Mouse (Mus musculus): ENCODE data around the gene Alg14. TPM values are rescaled to one million over a fixed set of nuclear protein-coding genes. Genes with fewer than 3 reads are reported as not detected.

Gene Alg14
- polyA plus RNA-seq, 1 experiment = 12.3 TPM

DNA sequence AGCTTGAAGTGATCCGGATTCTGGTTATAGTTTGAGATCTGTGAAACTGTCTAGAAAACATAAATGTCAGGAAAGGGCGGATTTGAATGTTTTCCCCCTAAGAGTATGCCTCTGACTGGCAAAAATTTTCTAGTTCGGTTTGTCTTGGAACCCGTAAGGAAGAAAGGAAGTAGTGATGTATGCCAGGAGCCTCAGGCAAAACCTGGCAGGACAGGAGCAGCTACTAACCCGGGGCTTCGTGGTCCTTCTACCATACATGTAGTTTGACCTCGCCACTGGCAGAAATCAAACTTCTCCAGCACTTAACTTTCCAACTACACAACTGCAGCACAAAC is 381 bp upstream of the Alg14 start:
- Histone ChIP-seq H3K27me3 (ENCODE audit: control insufficient read depth, insufficient read depth, insufficient read length) (no peaks in the 10 kb centered on the region), H3K36me3 (ENCODE audit: control insufficient read depth, insufficient read depth) (no peaks in the 10 kb centered on the region), H3K79me2 (ENCODE audit: control insufficient read depth, insufficient read depth) (peaks cover 14% of the 10 kb centered on the region), H3K79me3 (ENCODE audit: low read depth) (peaks cover 5% of the 10 kb centered on the region), H3K4me3 (ENCODE audit: insufficient read depth, poor library complexity, severe bottlenecking) (peak overlapping the region; percentile 50), H3ac (ENCODE audit: control insufficient read depth, insufficient read length, low read depth) (peak overlapping the region; percentile 58)
- TF ChIP-seq MAX (IDR thresholded peaks at IDR 0.05) = no peak
- TF ChIP-seq MYOD1 (IDR thresholded peaks at IDR 0.05; ENCODE audit: control insufficient read depth, insufficient read length, low read depth) = no peak
- no peak for TF ChIP-seq FOSL1 (IDR thresholded peaks at IDR 0.05; ENCODE audit: insufficient read depth, low read length, poor library complexity, severe bottlenecking)
- no peak for TF ChIP-seq CEBPB (IDR thresholded peaks at IDR 0.05; ENCODE audit: low read depth)
- TF ChIP-seq CTCF (IDR thresholded peaks at IDR 0.05; ENCODE audit: control insufficient read depth, insufficient read depth, insufficient read length) = no peak
- no peak for TF ChIP-seq USF1 (IDR thresholded peaks at IDR 0.05; ENCODE audit: low read depth)
- no peak for TF ChIP-seq MYOG (IDR thresholded peaks at IDR 0.05; ENCODE audit: control insufficient read depth, extremely low read depth, insufficient read length)

- Histone ChIP-seq H3K36me3 (ENCODE audit: control insufficient read depth, insufficient read depth) (no peaks in the 10 kb centered on the region), H3ac (ENCODE audit: control insufficient read depth, insufficient read length, low read depth) (no peak overlapping the region), H3K4me3 (ENCODE audit: insufficient read depth, poor library complexity, severe bottlenecking) (no peak overlapping the region), H3K79me2 (ENCODE audit: control insufficient read depth, insufficient read depth) (peaks cover 14% of the 10 kb centered on the region), H3K27me3 (ENCODE audit: control insufficient read depth, insufficient read depth, insufficient read length) (no peaks in the 10 kb centered on the region), H3K79me3 (ENCODE audit: low read depth) (peaks cover 5% of the 10 kb centered on the region)
- TF ChIP-seq USF1 (IDR thresholded peaks at IDR 0.05; ENCODE audit: low read depth) (no peak), CEBPB (IDR thresholded peaks at IDR 0.05; ENCODE audit: low read depth) (no peak), MYOG (IDR thresholded peaks at IDR 0.05; ENCODE audit: control insufficient read depth, extremely low read depth, insufficient read length) (no peak), MYOD1 (IDR thresholded peaks at IDR 0.05; ENCODE audit: control insufficient read depth, insufficient read length, low read depth) (no peak), FOSL1 (IDR thresholded peaks at IDR 0.05; ENCODE audit: insufficient read depth, low read length, poor library complexity, severe bottlenecking) (no peak), CTCF (IDR thresholded peaks at IDR 0.05; ENCODE audit: control insufficient read depth, insufficient read depth, insufficient read length) (no peak), MAX (IDR thresholded peaks at IDR 0.05) (no peak)
Measured at GRCm38 (mm10) chr3:121294200-121294599, 2.6 kb downstream of the Alg14 start.

- TF ChIP-seq MYOD1 (IDR thresholded peaks at IDR 0.05; ENCODE audit: control insufficient read depth, insufficient read length, low read depth) (no peak), CEBPB (IDR thresholded peaks at IDR 0.05; ENCODE audit: low read depth) (no peak), USF1 (IDR thresholded peaks at IDR 0.05; ENCODE audit: low read depth) (no peak), FOSL1 (IDR thresholded peaks at IDR 0.05; ENCODE audit: insufficient read depth, low read length, poor library complexity, severe bottlenecking) (no peak), MAX (IDR thresholded peaks at IDR 0.05) (no peak), MYOG (IDR thresholded peaks at IDR 0.05; ENCODE audit: control insufficient read depth, extremely low read depth, insufficient read length) (no peak), CTCF (IDR thresholded peaks at IDR 0.05; ENCODE audit: control insufficient read depth, insufficient read depth, insufficient read length) (no peak)
- Histone ChIP-seq H3ac (ENCODE audit: control insufficient read depth, insufficient read length, low read depth) (no peak overlapping the region), H3K36me3 (ENCODE audit: control insufficient read depth, insufficient read depth) (no peaks in the 10 kb centered on the region), H3K79me2 (ENCODE audit: control insufficient read depth, insufficient read depth) (no peaks in the 10 kb centered on the region), H3K79me3 (ENCODE audit: low read depth) (no peaks in the 10 kb centered on the region), H3K4me3 (ENCODE audit: insufficient read depth, poor library complexity, severe bottlenecking) (no peak overlapping the region), H3K27me3 (ENCODE audit: control insufficient read depth, insufficient read depth, insufficient read length) (no peaks in the 10 kb centered on the region)
Measured at GRCm38 (mm10) chr3:121306641-121307040, 15.1 kb downstream of the Alg14 start.

GRCm38 (mm10) chr3:121307532-121308234 is 16.1 kb downstream of the Alg14 start:
- H3K79me2 ChIP-seq (ENCODE audit: control insufficient read depth, insufficient read depth) = no peaks in the 10 kb centered on the region
- H3K27me3 ChIP-seq (ENCODE audit: control insufficient read depth, insufficient read depth, insufficient read length) = no peaks in the 10 kb centered on the region
- TF ChIP-seq MAX (IDR thresholded peaks at IDR 0.05) (no peak), CTCF (IDR thresholded peaks at IDR 0.05; ENCODE audit: control insufficient read depth, insufficient read depth, insufficient read length) (peak; percentile 82), FOSL1 (IDR thresholded peaks at IDR 0.05; ENCODE audit: insufficient read depth, low read length, poor library complexity, severe bottlenecking) (no peak), USF1 (IDR thresholded peaks at IDR 0.05; ENCODE audit: low read depth) (no peak)
- no peak overlapping the region for H3K4me3 ChIP-seq (ENCODE audit: insufficient read depth, poor library complexity, severe bottlenecking)
- no peaks in the 10 kb centered on the region for H3K79me3 ChIP-seq (ENCODE audit: low read depth)
- no peak overlapping the region for H3ac ChIP-seq (ENCODE audit: control insufficient read depth, insufficient read length, low read depth)
- no peaks in the 10 kb centered on the region for H3K36me3 ChIP-seq (ENCODE audit: control insufficient read depth, insufficient read depth)

DNA sequence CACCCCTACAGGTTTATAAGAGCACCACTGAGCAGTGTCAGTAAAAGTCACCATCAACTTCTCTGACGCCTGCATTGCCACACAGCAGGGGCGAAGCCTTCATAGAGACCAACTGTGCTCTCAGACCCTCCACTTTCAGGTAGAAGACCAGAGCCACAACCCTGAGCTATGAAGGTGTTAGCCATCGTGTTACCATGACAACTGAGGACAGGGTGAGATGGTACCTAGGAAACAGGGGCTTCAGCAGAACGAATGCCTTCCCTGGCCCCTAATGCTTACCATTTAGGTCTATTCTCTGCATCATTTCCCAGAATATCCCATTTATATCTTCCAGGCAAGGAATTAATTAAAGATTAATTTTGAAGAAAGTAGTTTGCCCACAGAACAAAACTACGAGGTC is 17.4 kb downstream of the Alg14 start:
- no peaks in the 10 kb centered on the region for H3K27me3 ChIP-seq (ENCODE audit: control insufficient read depth, insufficient read depth, insufficient read length)
- no peaks in the 10 kb centered on the region for H3K79me2 ChIP-seq (ENCODE audit: control insufficient read depth, insufficient read depth)
- H3ac ChIP-seq (ENCODE audit: control insufficient read depth, insufficient read length, low read depth) = no peak overlapping the region
- no peaks in the 10 kb centered on the region for H3K79me3 ChIP-seq (ENCODE audit: low read depth)
- H3K36me3 ChIP-seq (ENCODE audit: control insufficient read depth, insufficient read depth) = no peaks in the 10 kb centered on the region
- no peak overlapping the region for H3K4me3 ChIP-seq (ENCODE audit: insufficient read depth, poor library complexity, severe bottlenecking)
- TF ChIP-seq USF1 (IDR thresholded peaks at IDR 0.05; ENCODE audit: low read depth) = no peak
- TF ChIP-seq MYOD1 (IDR thresholded peaks at IDR 0.05; ENCODE audit: control insufficient read depth, insufficient read length, low read depth) = no peak
- no peak for TF ChIP-seq CTCF (IDR thresholded peaks at IDR 0.05; ENCODE audit: control insufficient read depth, insufficient read depth, insufficient read length)
- no peak for TF ChIP-seq CEBPB (IDR thresholded peaks at IDR 0.05; ENCODE audit: low read depth)
- no peak for TF ChIP-seq FOSL1 (IDR thresholded peaks at IDR 0.05; ENCODE audit: insufficient read depth, low read length, poor library complexity, severe bottlenecking)
- TF ChIP-seq MAX (IDR thresholded peaks at IDR 0.05) = no peak
- TF ChIP-seq MYOG (IDR thresholded peaks at IDR 0.05; ENCODE audit: control insufficient read depth, extremely low read depth, insufficient read length) = no peak

DNA sequence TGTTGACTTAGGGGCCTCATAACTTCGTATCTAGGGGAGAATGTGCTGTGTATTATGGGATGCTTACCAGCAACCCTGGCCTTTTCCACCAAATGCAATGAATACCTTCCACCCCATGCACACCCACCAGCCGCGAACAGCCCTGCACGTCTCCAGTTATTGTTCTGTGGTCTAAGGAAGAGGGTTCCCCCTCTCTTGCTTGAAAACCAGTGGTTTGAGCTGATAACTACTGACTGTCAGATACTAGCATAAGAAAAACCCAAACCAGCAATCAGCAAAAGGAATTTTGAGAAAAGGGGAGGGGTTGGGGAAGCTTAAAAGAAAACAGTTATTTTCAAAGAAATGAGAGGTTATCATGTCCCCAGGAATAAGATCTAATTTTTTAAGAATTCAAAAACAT is 17.9 kb downstream of the Alg14 start:
- Histone ChIP-seq H3K36me3 (ENCODE audit: control insufficient read depth, insufficient read depth) (no peaks in the 10 kb centered on the region), H3ac (ENCODE audit: control insufficient read depth, insufficient read length, low read depth) (no peak overlapping the region), H3K27me3 (ENCODE audit: control insufficient read depth, insufficient read depth, insufficient read length) (no peaks in the 10 kb centered on the region), H3K79me3 (ENCODE audit: low read depth) (no peaks in the 10 kb centered on the region), H3K4me3 (ENCODE audit: insufficient read depth, poor library complexity, severe bottlenecking) (no peak overlapping the region), H3K79me2 (ENCODE audit: control insufficient read depth, insufficient read depth) (no peaks in the 10 kb centered on the region)
- TF ChIP-seq CTCF (IDR thresholded peaks at IDR 0.05; ENCODE audit: control insufficient read depth, insufficient read depth, insufficient read length) (no peak), MYOD1 (IDR thresholded peaks at IDR 0.05; ENCODE audit: control insufficient read depth, insufficient read length, low read depth) (no peak), MAX (IDR thresholded peaks at IDR 0.05) (no peak), USF1 (IDR thresholded peaks at IDR 0.05; ENCODE audit: low read depth) (no peak), FOSL1 (IDR thresholded peaks at IDR 0.05; ENCODE audit: insufficient read depth, low read length, poor library complexity, severe bottlenecking) (no peak), CEBPB (IDR thresholded peaks at IDR 0.05; ENCODE audit: low read depth) (no peak)

All from C2C12 (cell line).